Mouse (Mus musculus): ENCODE results near the gene Rabgap1l.

DNA sequence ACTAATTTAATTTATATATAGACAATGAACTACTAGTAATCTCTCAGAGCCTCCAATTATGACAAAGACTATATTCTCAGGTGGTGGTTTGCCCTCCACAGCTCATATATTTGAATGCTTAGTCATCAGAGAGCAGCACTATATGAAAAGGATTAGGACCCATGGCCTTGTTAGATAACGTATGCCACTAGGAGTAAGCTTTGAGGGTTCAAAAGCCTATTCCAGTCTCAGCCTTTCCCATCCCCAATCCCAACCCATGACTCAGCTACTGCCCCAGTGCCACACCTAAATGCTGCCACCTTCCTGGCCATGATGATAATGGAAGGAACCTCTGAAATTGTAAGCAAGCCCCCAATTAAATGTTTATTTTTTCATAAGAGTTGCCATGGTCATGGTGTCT, 195.6 kb downstream of the Rabgap1l start:
- TF ChIP-seq FLI1 (IDR thresholded peaks at IDR 0.05; ENCODE audit: low read length) (no peak), GATA1 (IDR thresholded peaks at IDR 0.05; ENCODE audit: borderline replicate concordance, low read length) (no peak)
